Mouse (Mus musculus) right cerebral cortex, postnatal 36 days (tissue): Measurements from ENCODE around the gene Ube3a.

Experiments used
- DNase-seq, 2 experiments: peaks; one replicate each; pipeline ENCODE4 v3.0.0; 2022; ENCODE audit warnings: low spot score in 2 of 2, mixed read lengths in 1 of 2

The Ube3a gene

GRCm38 (mm10) chr7:59228045-59228865 is at the start of gene Ube3a:
TSS of gene Ube3a (plus strand) at chr7:59228750.
- peak; percentile 95 to 96 for DNase-seq

DNA sequence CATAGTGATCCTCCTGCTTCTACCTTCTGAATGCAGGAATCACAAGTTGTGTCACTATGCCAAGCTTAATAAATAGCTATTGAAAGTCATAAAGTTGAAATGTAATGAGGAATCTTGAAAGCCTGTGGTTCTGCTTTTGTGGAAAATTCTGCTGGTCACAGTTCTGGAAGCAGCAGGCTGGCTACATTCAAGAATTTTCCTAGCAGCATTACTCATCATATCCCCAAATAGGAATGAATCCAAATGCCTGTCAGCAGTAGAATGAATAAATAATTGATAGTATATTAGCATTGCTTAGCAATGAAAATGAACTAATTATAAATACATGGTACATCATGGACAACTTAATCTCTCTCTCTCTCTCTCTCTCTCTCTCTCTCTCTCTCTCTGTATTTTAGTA is 35.7 kb upstream of the Ube3a start:
- no peak for DNase-seq

- DNase-seq, result no peak
Observed at GRCm38 (mm10) chr7:59214911-59215310, 13.6 kb upstream of the Ube3a start.

DNA sequence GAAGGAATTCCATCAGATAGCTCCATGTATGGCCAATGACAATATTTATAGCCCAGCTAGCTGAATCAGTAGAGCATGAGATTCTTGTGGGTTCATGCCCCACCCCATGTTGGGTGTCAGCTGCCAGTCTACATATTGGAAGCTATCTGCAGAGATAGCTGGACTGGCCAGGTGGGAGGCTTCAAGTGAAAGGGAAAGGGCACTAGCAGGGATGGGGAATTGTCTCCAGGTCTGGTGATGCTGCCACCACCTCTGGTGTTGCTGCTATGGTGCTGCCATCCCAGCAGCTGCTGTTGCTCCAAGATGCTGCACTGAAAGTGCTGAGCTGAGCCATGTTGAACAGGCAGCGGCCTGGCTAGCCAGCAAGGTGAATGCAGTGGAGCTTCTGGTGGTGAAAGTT is 7.3 kb upstream of the Ube3a start:
- no peak for DNase-seq

DNA sequence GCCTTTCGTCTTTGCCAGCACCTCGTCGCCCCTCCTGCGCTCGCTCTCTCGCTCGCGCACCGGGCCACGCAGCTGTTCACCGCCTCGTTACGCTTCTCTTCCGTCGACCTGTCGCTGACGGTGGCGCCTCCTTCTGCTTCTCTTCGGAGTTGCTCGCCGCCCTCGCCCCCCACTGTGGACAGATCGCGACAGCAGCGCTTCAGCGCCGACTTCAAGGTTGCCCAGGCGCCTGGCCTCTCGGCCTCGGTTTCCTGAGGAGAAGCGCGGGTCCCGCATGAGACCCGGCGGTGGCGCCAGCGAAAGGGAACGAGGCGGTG is 274 bp downstream of the Ube3a start:
- no peak for DNase-seq

DNA sequence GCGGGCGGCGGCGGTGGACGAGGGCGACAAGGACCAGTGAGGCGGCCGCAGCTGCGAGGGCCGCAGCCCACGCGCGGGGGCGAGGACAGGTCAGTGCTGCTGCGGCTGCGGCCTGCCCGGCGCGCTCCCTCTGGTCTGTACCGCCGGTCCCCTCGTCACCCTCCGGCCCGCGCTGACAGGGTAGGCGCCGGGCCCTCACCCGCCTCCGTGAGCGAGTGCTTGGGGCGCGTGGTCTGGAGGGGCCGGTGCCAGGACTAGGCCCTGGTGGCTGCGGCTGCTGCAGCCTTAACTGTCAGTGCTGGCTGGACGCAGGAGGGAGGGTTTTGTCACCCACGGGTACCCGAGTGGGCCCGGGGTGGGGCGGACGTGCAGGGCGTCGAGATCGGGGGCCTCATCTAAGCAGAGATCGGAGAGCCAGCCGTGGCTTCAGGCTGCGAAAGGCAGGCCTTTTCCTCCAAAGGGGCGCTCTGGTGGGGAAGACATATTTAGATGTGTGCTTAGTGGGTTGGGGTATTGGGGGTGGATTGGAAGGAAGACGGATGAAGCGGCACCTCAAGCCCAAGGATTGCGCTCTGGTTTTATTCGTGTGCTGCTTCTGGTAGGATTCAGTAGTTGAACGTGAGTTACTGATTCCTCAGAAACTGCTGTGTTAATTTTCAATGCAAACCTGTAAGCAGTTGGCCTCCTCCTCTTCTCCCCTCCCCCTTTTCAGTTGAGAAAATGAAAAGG is 797 bp downstream of the Ube3a start:
- peak; percentile 60 to 68 for DNase-seq

DNA sequence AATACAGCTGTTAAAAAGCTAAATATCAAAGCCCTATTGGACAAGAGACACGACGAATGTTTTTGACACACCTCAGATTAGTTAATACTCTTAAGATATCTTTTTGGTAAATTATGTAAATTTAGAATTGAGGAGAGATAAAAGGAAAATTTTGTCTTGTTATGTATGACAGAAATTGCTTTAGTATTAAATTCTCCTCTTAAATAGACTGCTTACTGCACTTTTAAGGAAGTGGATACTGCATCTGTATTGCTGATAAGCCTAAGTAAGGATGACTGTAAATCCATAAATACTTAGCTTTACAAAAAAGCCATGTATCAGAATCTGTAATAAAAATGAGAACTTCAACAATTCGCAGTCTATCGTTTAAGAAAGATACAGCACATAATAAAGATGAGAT is 1.8 kb downstream of the Ube3a start:
- DNase-seq, result no peak

GRCm38 (mm10) chr7:59230768-59231167 is 2.2 kb downstream of the Ube3a start:
- DNase-seq, result no peak

- no peak for DNase-seq
Observed at GRCm38 (mm10) chr7:59231960-59232359, 3.4 kb downstream of the Ube3a start.

- DNase-seq, result no peak
Observed at GRCm38 (mm10) chr7:59234773-59235401, 6.3 kb downstream of the Ube3a start.

- no peak for DNase-seq
Observed at GRCm38 (mm10) chr7:59243257-59243656, 14.7 kb downstream of the Ube3a start.

- no peak for DNase-seq
Observed at GRCm38 (mm10) chr7:59245541-59245940, 17.0 kb downstream of the Ube3a start.

GRCm38 (mm10) chr7:59253373-59253772 is 24.8 kb downstream of the Ube3a start:
- DNase-seq, result no peak

- DNase-seq, result no peak
Observed at GRCm38 (mm10) chr7:59265538-59265937, 37.0 kb downstream of the Ube3a start.

DNA sequence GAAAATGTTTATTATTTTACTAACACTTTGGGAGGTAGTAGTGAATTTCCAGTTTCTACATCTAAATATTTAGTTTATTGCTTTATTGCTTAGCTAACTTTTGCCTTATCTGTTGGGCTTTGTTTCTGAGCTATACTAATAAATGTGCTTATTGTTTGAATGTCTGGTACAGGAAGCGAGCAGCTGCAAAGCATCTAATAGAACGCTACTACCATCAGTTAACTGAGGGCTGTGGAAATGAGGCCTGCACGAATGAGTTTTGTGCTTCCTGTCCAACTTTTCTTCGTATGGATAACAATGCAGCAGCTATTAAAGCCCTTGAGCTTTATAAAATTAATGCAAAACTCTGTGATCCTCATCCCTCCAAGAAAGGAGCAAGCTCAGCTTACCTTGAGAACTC is 43.2 kb downstream of the Ube3a start:
- DNase-seq, result no peak

- no peak for DNase-seq
Observed at GRCm38 (mm10) chr7:59312576-59312975, 84.0 kb downstream of the Ube3a start.

DNA sequence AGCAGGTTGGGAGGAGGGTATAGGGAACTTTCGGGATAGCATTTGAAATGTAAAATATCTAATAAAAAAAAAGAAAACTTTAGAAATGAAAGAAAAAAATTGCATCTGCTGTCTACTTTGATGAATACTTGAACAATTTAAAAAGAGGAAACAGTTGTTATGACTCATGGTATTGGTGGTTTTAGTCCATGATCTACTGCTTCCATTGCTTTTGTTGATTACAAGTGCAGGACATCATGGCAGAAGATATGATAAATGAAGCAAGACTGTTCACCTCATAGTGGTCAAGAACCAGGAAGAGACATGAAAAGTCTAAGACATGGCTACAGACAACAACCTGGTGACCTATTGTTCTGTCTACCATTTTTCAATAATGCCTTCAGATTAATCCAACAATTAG is 94.2 kb downstream of the Ube3a start:
- no peak for DNase-seq
